Mouse (Mus musculus) kidney, embryonic 14.5 days (tissue): ENCODE data around the gene Ambra1. TPM values are rescaled to one million over a fixed set of nuclear protein-coding genes. Genes with fewer than 3 reads are reported as not detected.

Source experiments
- ATAC-seq: fragments of 200-750 bp; cut with Nextera tagmentation; 2 replicates; pipeline ENCODE4 v1.8.0; 2017; ENCODE audit warnings: moderate number of reproducible peaks, mild to moderate bottlenecking, moderate TSS enrichment, moderate library complexity; ENCODE audit not compliant: low FRiP score, low TSS enrichment
- H3K27ac ChIP-seq: fragments of 300-500 bp; sonication (generic); 2 replicates; pipeline ENCODE4 v1.5.1; 2014; ENCODE audit warnings: low read depth, mild to moderate bottlenecking, low read length, moderate library complexity, mixed read lengths
- H3K27me3 ChIP-seq: fragments of 300-500 bp; sonication (generic); 2 replicates; pipeline ENCODE4 v1.6.1; 2014; ENCODE audit warnings: mild to moderate bottlenecking, low read length; ENCODE audit not compliant: control insufficient read depth, insufficient read depth
- H3K36me3 ChIP-seq: fragments of 300-500 bp; sonication (generic); 2 replicates; pipeline ENCODE4 v1.6.1; 2014; ENCODE audit warnings: low read length, mixed read lengths; ENCODE audit not compliant: control insufficient read depth, insufficient read depth
- H3K4me1 ChIP-seq: fragments of 300-500 bp; sonication (generic); 2 replicates; pipeline ENCODE4 v1.6.1; 2014; ENCODE audit warnings: low read length, mixed read lengths; ENCODE audit not compliant: control insufficient read depth, insufficient read depth
- H3K4me2 ChIP-seq: fragments of 300-500 bp; sonication (generic); replicated peaks from 2 replicates; pipeline ENCODE4 v1.6.1; 2014; ENCODE audit warnings: low read depth, mild to moderate bottlenecking, low read length
- H3K4me3 ChIP-seq: fragments of 300-500 bp; sonication (generic); 2 replicates; pipeline ENCODE4 v1.5.1; 2014; ENCODE audit warnings: mild to moderate bottlenecking, low read length
- H3K9ac ChIP-seq: fragments of 300-500 bp; sonication (generic); 2 replicates; pipeline ENCODE4 v1.6.1; 2014; ENCODE audit warnings: low read depth, mild to moderate bottlenecking, low read length, moderate library complexity
- H3K9me3 ChIP-seq: fragments of 300-500 bp; sonication (generic); 2 replicates; pipeline ENCODE4 v1.6.1; 2016; ENCODE audit warnings: low read length; ENCODE audit not compliant: control insufficient read depth
- WGBS: fragments of 180-500 bp; shearing (Covaris S2); extraction: QIAGEN DNeasy Blood & Tissue Kit; methylation state at CpG from one replicate; pipeline ENCODE4 v1.1.7; 2014; 5-methylcytosine and 5-hydroxymethylcytosine counted together
- polyA plus RNA-seq: library from polyadenylated mRNA; unstranded; fragments of >200 nt; fragmentation: Nextera tagmentation; extraction: Ambion mirVana; gene quantifications from 2 replicates; pipeline ENCODE4 v1.2.1, GENCODE M21; 2014

Ambra1 gene
- polyA plus RNA-seq, 1 experiment from 2014 or later: 20.3 TPM

GRCm38 (mm10) chr2:91835631-91836030 lies 105.7 kb downstream of the Ambra1 start:
- Histone ChIP-seq H3K4me1 (no peaks in the 10 kb centered on the region), H3K27ac (no peak overlapping the region), H3K27me3 (no peaks in the 10 kb centered on the region), H3K9me3 (no peaks in the 10 kb centered on the region), H3K9ac (no peak overlapping the region), H3K4me3 (no peak overlapping the region), H3K4me2 (no peak overlapping the region), H3K36me3 (no peaks in the 10 kb centered on the region)
- no peak for ATAC-seq
- WGBS: 76% methylated on average over 3 of the region's 3 CpGs

GRCm38 (mm10) chr2:91844085-91844484 lies 114.2 kb downstream of the Ambra1 start:
- Histone ChIP-seq H3K27ac (no peak overlapping the region), H3K27me3 (no peaks in the 10 kb centered on the region), H3K36me3 (no peaks in the 10 kb centered on the region), H3K4me1 (no peaks in the 10 kb centered on the region), H3K9me3 (no peaks in the 10 kb centered on the region), H3K9ac (no peak overlapping the region), H3K4me3 (no peak overlapping the region), H3K4me2 (no peak overlapping the region)
- 82% methylated on average over 1 of the region's 1 CpGs for WGBS
- ATAC-seq: no peak

GRCm38 (mm10) chr2:91852446-91853191 lies 122.7 kb downstream of the Ambra1 start:
- Histone ChIP-seq H3K4me2 (no peak overlapping the region), H3K27me3 (no peaks in the 10 kb centered on the region), H3K36me3 (no peaks in the 10 kb centered on the region), H3K27ac (no peak overlapping the region), H3K9me3 (no peaks in the 10 kb centered on the region), H3K9ac (no peak overlapping the region), H3K4me1 (no peaks in the 10 kb centered on the region), H3K4me3 (no peak overlapping the region)
- 82% methylated on average over 2 of the region's 2 CpGs for WGBS
- no peak for ATAC-seq

GRCm38 (mm10) chr2:91854575-91854974 lies 124.6 kb downstream of the Ambra1 start:
- 84% methylated on average over 6 of the region's 6 CpGs for WGBS
- H3K4me2 ChIP-seq: no peak overlapping the region
- H3K36me3 ChIP-seq: no peaks in the 10 kb centered on the region
- no peak overlapping the region for H3K4me3 ChIP-seq
- H3K9ac ChIP-seq: no peak overlapping the region
- H3K27ac ChIP-seq: no peak overlapping the region
- no peaks in the 10 kb centered on the region for H3K4me1 ChIP-seq
- H3K27me3 ChIP-seq: no peaks in the 10 kb centered on the region
- ATAC-seq: no peak
- no peaks in the 10 kb centered on the region for H3K9me3 ChIP-seq

- 98% methylated on average over 3 of the region's 3 CpGs for WGBS
- no peak overlapping the region for H3K27ac ChIP-seq
- H3K36me3 ChIP-seq: no peaks in the 10 kb centered on the region
Observed at GRCm38 (mm10) chr2:91856958-91857357, 127.0 kb downstream of the Ambra1 start.

GRCm38 (mm10) chr2:91859423-91859822 lies 129.5 kb downstream of the Ambra1 start:
- no peaks in the 10 kb centered on the region for H3K27me3 ChIP-seq
- no peaks in the 10 kb centered on the region for H3K36me3 ChIP-seq
- no peak overlapping the region for H3K4me2 ChIP-seq
- WGBS: 40% methylated on average over 4 of the region's 4 CpGs
- no peak overlapping the region for H3K9ac ChIP-seq
- no peaks in the 10 kb centered on the region for H3K4me1 ChIP-seq
- H3K27ac ChIP-seq: no peak overlapping the region
- no peak for ATAC-seq
- H3K4me3 ChIP-seq: no peak overlapping the region
- H3K9me3 ChIP-seq: no peaks in the 10 kb centered on the region

More at GRCm38 (mm10) chr2:91856958-91857357, 127.0 kb downstream of the Ambra1 start:
- H3K27me3 ChIP-seq: no peaks in the 10 kb centered on the region
- ATAC-seq: no peak
- H3K4me2 ChIP-seq: no peak overlapping the region
- H3K9ac ChIP-seq: no peak overlapping the region
- H3K4me3 ChIP-seq: no peak overlapping the region
- no peaks in the 10 kb centered on the region for H3K4me1 ChIP-seq
- no peaks in the 10 kb centered on the region for H3K9me3 ChIP-seq

GRCm38 (mm10) chr2:91870754-91871153 lies 140.8 kb downstream of the Ambra1 start:
- Histone ChIP-seq H3K9me3 (no peaks in the 10 kb centered on the region), H3K36me3 (peaks cover 3% of the 10 kb centered on the region; the same call in 1 of the 2 replicates), H3K4me2 (no peak overlapping the region), H3K9ac (no peak overlapping the region), H3K27ac (no peak overlapping the region), H3K4me3 (no peak overlapping the region), H3K4me1 (no peaks in the 10 kb centered on the region), H3K27me3 (no peaks in the 10 kb centered on the region)
- no peak for ATAC-seq
- 55% methylated on average over 8 of the region's 8 CpGs for WGBS

- Histone ChIP-seq H3K4me3 (no peak overlapping the region), H3K9ac (no peak overlapping the region), H3K27me3 (no peaks in the 10 kb centered on the region), H3K9me3 (no peaks in the 10 kb centered on the region), H3K27ac (no peak overlapping the region), H3K4me1 (no peaks in the 10 kb centered on the region), H3K36me3 (peaks cover 6% of the 10 kb centered on the region), H3K4me2 (no peak overlapping the region)
- 83% methylated on average over 1 of the region's 1 CpGs for WGBS
- ATAC-seq: no peak
Observed at GRCm38 (mm10) chr2:91871225-91871624, 141.3 kb downstream of the Ambra1 start.

- no peak overlapping the region for H3K9ac ChIP-seq
- WGBS: 93% methylated on average over 3 of the region's 3 CpGs
- no peak overlapping the region for H3K4me3 ChIP-seq
- no peaks in the 10 kb centered on the region for H3K9me3 ChIP-seq
- ATAC-seq: no peak
- H3K4me2 ChIP-seq: no peak overlapping the region
- no peak overlapping the region for H3K27ac ChIP-seq
- no peaks in the 10 kb centered on the region for H3K4me1 ChIP-seq
- peaks cover 9% of the 10 kb centered on the region for H3K36me3 ChIP-seq
- H3K27me3 ChIP-seq: no peaks in the 10 kb centered on the region
Observed at GRCm38 (mm10) chr2:91872658-91873057, 142.7 kb downstream of the Ambra1 start.
